Mouse (Mus musculus): Measurements from ENCODE around the gene Gbx1.
"Not testable (repeated sequence)": the region's sequence is repeated elsewhere in the genome, so short reads cannot be mapped to it uniquely, and the experiment has no call there.

The Gbx1 gene

GRCm38 (mm10) chr5:24526889-24527230 is at the start of gene Gbx1:
Gene Gbx1, minus strand, starts transcription at chr5:24527202.
- no peak for DNase-seq (ENCODE audit: low spot score in 2 of 2)

GRCm38 (mm10) chr5:24576801-24577182 is 49.8 kb upstream of the Gbx1 start:
- DNase-seq (ENCODE audit: low spot score in 2 of 2), result peak in 1 of 2 experiments; percentile 24

- no peak for DNase-seq (ENCODE audit: low spot score in 2 of 2)
Observed at GRCm38 (mm10) chr5:24575948-24576347, 48.9 kb upstream of the Gbx1 start.

GRCm38 (mm10) chr5:24556709-24557108 is 29.7 kb upstream of the Gbx1 start, which contains the start of gene 4931409K22Rik:
Gene 4931409K22Rik, minus strand, starts transcription at chr5:24556809.
- no peak for DNase-seq (ENCODE audit: low spot score in 2 of 2)

- DNase-seq (ENCODE audit: low spot score in 2 of 2), result not testable (repeated sequence)
Observed at GRCm38 (mm10) chr5:24555335-24555734, 28.3 kb upstream of the Gbx1 start.

GRCm38 (mm10) chr5:24553621-24554244 is 26.7 kb upstream of the Gbx1 start:
- no peak for DNase-seq (ENCODE audit: low spot score in 2 of 2)

- DNase-seq (ENCODE audit: low spot score in 2 of 2), result no peak
Observed at GRCm38 (mm10) chr5:24551317-24551688, 24.3 kb upstream of the Gbx1 start.

GRCm38 (mm10) chr5:24550598-24551316 is 23.8 kb upstream of the Gbx1 start:
- DNase-seq (ENCODE audit: low spot score in 2 of 2), result no peak

- no peak for DNase-seq (ENCODE audit: low spot score in 2 of 2)
Observed at GRCm38 (mm10) chr5:24542643-24543042, 15.6 kb upstream of the Gbx1 start.

GRCm38 (mm10) chr5:24541144-24541569 is 14.2 kb upstream of the Gbx1 start:
- DNase-seq (ENCODE audit: low spot score in 2 of 2), result no peak

GRCm38 (mm10) chr5:24540387-24541143 is 13.6 kb upstream of the Gbx1 start, which contains the start of gene Asb10:
Gene Asb10, minus strand, starts transcription at chr5:24540978.
- DNase-seq (ENCODE audit: low spot score in 2 of 2), result peak; percentile 20 to 38

GRCm38 (mm10) chr5:24539571-24540296 is 12.7 kb upstream of the Gbx1 start:
- DNase-seq (ENCODE audit: low spot score in 2 of 2), result no peak

GRCm38 (mm10) chr5:24537618-24538017 is 10.6 kb upstream of the Gbx1 start:
- DNase-seq (ENCODE audit: low spot score in 2 of 2), result no peak

GRCm38 (mm10) chr5:24536511-24536910 is 9.5 kb upstream of the Gbx1 start:
- no peak for DNase-seq (ENCODE audit: low spot score in 2 of 2)

GRCm38 (mm10) chr5:24535731-24536130 is 8.7 kb upstream of the Gbx1 start:
- DNase-seq (ENCODE audit: low spot score in 2 of 2), result no peak

- no peak for DNase-seq (ENCODE audit: low spot score in 2 of 2)
Observed at GRCm38 (mm10) chr5:24534292-24534691, 7.3 kb upstream of the Gbx1 start.

- DNase-seq (ENCODE audit: low spot score in 2 of 2), result no peak
Observed at GRCm38 (mm10) chr5:24533391-24533790, 6.4 kb upstream of the Gbx1 start.

- DNase-seq (ENCODE audit: low spot score in 2 of 2), result peak; percentile 74 to 79
Observed at GRCm38 (mm10) chr5:24530042-24530689, 3.2 kb upstream of the Gbx1 start.

GRCm38 (mm10) chr5:24527780-24528179 is 778 bp upstream of the Gbx1 start:
- no peak for DNase-seq (ENCODE audit: low spot score in 2 of 2)

- DNase-seq (ENCODE audit: low spot score in 2 of 2), result no peak
Observed at GRCm38 (mm10) chr5:24526190-24526888, 663 bp downstream of the Gbx1 start.
